12 mouse cellular contexts compared by ENCODE assay signal in the genomic region with DNA sequence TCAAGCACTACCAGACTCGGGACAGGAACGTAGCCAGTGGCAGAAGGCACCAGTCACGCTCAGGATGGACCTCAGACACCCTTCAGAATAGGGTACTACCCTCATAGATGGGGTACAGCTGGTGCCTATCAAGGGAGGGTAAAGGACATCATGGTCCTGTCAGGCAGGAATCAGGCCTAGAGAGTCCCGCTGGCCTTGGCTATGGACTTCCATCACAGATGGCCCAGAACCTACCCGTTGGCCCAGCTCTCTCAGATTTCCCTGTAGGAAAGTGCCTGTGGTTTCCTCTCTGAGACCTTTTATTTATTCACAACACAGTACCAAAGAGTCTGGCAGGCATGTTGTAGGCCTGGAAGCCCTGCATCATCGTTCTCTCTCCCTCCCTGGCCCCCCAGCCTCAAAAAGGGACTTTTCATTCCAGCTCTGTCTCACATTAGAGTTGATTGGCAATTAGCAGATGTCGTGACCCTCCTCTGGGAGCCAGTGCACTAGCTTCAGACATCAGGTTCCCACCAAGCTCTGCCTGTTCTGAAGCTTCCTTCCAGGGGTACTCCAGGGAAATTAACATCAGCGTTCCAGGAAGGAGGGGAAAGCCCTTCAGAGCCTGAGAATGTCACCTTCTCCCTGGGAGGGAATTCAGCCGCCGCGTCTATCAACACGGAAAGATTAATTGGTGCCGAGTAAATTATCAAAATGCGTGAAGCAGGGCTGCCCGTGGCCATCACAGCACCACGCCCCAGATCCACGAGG. TPM values are rescaled to one million over a fixed set of nuclear protein-coding genes. Genes with fewer than 3 reads are reported as not detected.
DNase-seq lines count a peak whose midpoint lies in the region; ATAC-seq lines count a peak whose summit lies in the region.
"Had no signal": no experiment of that assay in that cellular context is flagged by ENCODE, and none has a peak within 500 bp of the region (broad histone marks: within the 10 kb centered on the region; RNA-seq: fewer than 3 reads in every experiment).

No protein-coding gene starts in this region.

- H3K9ac ChIP-seq in midbrain, embryonic 14.5 days (replicated peaks; ENCODE audit: low read length): no peak overlapping the region
- no peak overlapping the region for H3K9ac ChIP-seq in midbrain, embryonic 15.5 days
- no peak overlapping the region for H3K9ac ChIP-seq in hindbrain, embryonic 11.5 days (ENCODE audit: low read depth, low read length)
- H3K9ac ChIP-seq: embryonic facial prominence, embryonic 15.5 days had no signal

- H3K4me3 ChIP-seq in midbrain, embryonic 14.5 days (replicated peaks; ENCODE audit: low read depth, low read length): no peak overlapping the region
- H3K4me3 ChIP-seq in midbrain, embryonic 15.5 days: no peak overlapping the region
- H3K4me3 ChIP-seq in hindbrain, embryonic 11.5 days (ENCODE audit: low read depth, low read length): no peak overlapping the region
- H3K4me3 ChIP-seq: embryonic facial prominence, embryonic 15.5 days had no signal

- H3K27ac ChIP-seq in midbrain, embryonic 14.5 days (replicated peaks; ENCODE audit: low read depth, low read length): 0 out of 2 replicates have a peak overlapping the region, but pooled peaks have one; percentile 20
- H3K27ac ChIP-seq in midbrain, embryonic 15.5 days: no peak overlapping the region
- H3K27ac ChIP-seq in hindbrain, embryonic 11.5 days (ENCODE audit: low read depth, low read length): no peak overlapping the region
- H3K27ac ChIP-seq: embryonic facial prominence, embryonic 15.5 days; kidney, postnatal 0 days had no signal

- no peak for ATAC-seq in midbrain, embryonic 14.5 days (ENCODE audit: low FRiP score, low TSS enrichment)
- ATAC-seq in midbrain, embryonic 15.5 days (replicated peaks): no peak
- no peak for ATAC-seq in hindbrain, embryonic 11.5 days (ENCODE audit: low FRiP score)

- no peaks in the 10 kb centered on the region for H3K27me3 ChIP-seq in midbrain, embryonic 14.5 days (ENCODE audit: control insufficient read depth, insufficient read depth, low read length)
- no peaks in the 10 kb centered on the region for H3K27me3 ChIP-seq in midbrain, embryonic 15.5 days (replicated peaks)
- no peaks in the 10 kb centered on the region for H3K27me3 ChIP-seq in hindbrain, embryonic 11.5 days (ENCODE audit: control insufficient read depth, insufficient read depth, low read length)

- H3K4me2 ChIP-seq in midbrain, embryonic 14.5 days (ENCODE audit: low read length): no peak overlapping the region
- H3K4me2 ChIP-seq in midbrain, embryonic 15.5 days: no peak overlapping the region
- H3K4me2 ChIP-seq in hindbrain, embryonic 11.5 days (replicated peaks; ENCODE audit: low read depth, low read length): no peak overlapping the region
- H3K4me2 ChIP-seq: embryonic facial prominence, embryonic 15.5 days had no signal

- H3K4me1 ChIP-seq in midbrain, embryonic 14.5 days (ENCODE audit: control insufficient read depth, insufficient read depth, low read length): no peaks in the 10 kb centered on the region
- H3K4me1 ChIP-seq in midbrain, embryonic 15.5 days: peaks cover 3% of the 10 kb centered on the region; the same call in 1 of the 2 replicates
- no peaks in the 10 kb centered on the region for H3K4me1 ChIP-seq in hindbrain, embryonic 11.5 days (replicated peaks; ENCODE audit: control insufficient read depth, insufficient read depth, low read length)
- H3K4me1 ChIP-seq: embryonic facial prominence, embryonic 15.5 days had no signal

- 57% methylated on average over 17 of the region's 17 CpGs for WGBS in midbrain, embryonic 14.5 days
- 48% methylated on average over 17 of the region's 17 CpGs for WGBS in midbrain, embryonic 15.5 days
- WGBS in hindbrain, embryonic 11.5 days: 58% methylated on average over 17 of the region's 17 CpGs

- peak; percentile 42 for DNase-seq in midbrain, embryonic 14.5 days
- DNase-seq in cerebellum, postnatal 10 days: peak; percentile 65 to 68
- peak; percentile 19 for DNase-seq in hindbrain, embryonic 11.5 days (ENCODE audit: low spot score)
- no peak for DNase-seq in right cerebral cortex, postnatal 4 days
- no peak for DNase-seq in kidney, postnatal 4 days
- no peak for DNase-seq in frontal cortex, adult 2 months (ENCODE audit: extremely low spot score in 1 of 2, low spot score in 1 of 2)
- DNase-seq: lung, adult 2 months had no signal

- H3K36me3 ChIP-seq in midbrain, embryonic 14.5 days (ENCODE audit: control insufficient read depth, insufficient read depth, low read length): no peaks in the 10 kb centered on the region
- no peaks in the 10 kb centered on the region for H3K36me3 ChIP-seq in midbrain, embryonic 15.5 days (replicated peaks)
- H3K36me3 ChIP-seq in hindbrain, embryonic 11.5 days (ENCODE audit: control insufficient read depth, insufficient read depth, low read length): no peaks in the 10 kb centered on the region
- H3K36me3 ChIP-seq: embryonic facial prominence, embryonic 15.5 days had no signal

- no peaks in the 10 kb centered on the region for H3K9me3 ChIP-seq in midbrain, embryonic 14.5 days (ENCODE audit: control insufficient read depth, low read length)
- no peaks in the 10 kb centered on the region for H3K9me3 ChIP-seq in midbrain, embryonic 15.5 days
- H3K9me3 ChIP-seq in hindbrain, embryonic 11.5 days (ENCODE audit: control insufficient read depth, low read length): no peaks in the 10 kb centered on the region
- H3K9me3 ChIP-seq: embryonic facial prominence, embryonic 15.5 days had no signal

RNA-seq across cellular contexts. Expression of a gene that starts 40.7 kb away (rescaled TPM):
- 16.7 and 22.6 TPM in 2 replicates for polyA plus RNA-seq in midbrain, embryonic 14.5 days (2014; fragmentation: Nextera tagmentation; extraction: Ambion mirVana)
- polyA plus RNA-seq in midbrain, embryonic 15.5 days (2015; fragmentation: Nextera tagmentation; extraction: Ambion mirVana): 2.9 and 4.8 TPM in 2 replicates
- polyA plus RNA-seq in hindbrain, embryonic 11.5 days (2014; fragmentation: Nextera tagmentation; extraction: Ambion mirVana): 0.59 and 1.1 TPM in 2 replicates
- 0.12 and 0.29 TPM in 2 replicates for polyA plus RNA-seq in frontal cortex, adult 2 months (2012; rRNA removed)
- polyA plus RNA-seq: limb, embryonic 11.5 days; lung, adult 2 months; testis, adult 2 months had no signal

RNA-seq across cellular contexts. Expression of a gene that starts 45.4 kb away (rescaled TPM):
- 7.3 and 14.9 TPM in 2 replicates for polyA plus RNA-seq in midbrain, embryonic 14.5 days (2014; fragmentation: Nextera tagmentation; extraction: Ambion mirVana)
- polyA plus RNA-seq in midbrain, embryonic 15.5 days (2015; fragmentation: Nextera tagmentation; extraction: Ambion mirVana): 11.7 and 13.0 TPM in 2 replicates
- 6.2 and 7.1 TPM in 2 replicates for polyA plus RNA-seq in hindbrain, embryonic 11.5 days (2014; fragmentation: Nextera tagmentation; extraction: Ambion mirVana)
- polyA plus RNA-seq in frontal cortex, adult 2 months (2012; rRNA removed): 5.3 and 8.9 TPM in 2 replicates

RNA-seq across cellular contexts. Expression of a gene that starts 50.0 kb away (rescaled TPM):
- polyA plus RNA-seq in midbrain, embryonic 14.5 days (2014; fragmentation: Nextera tagmentation; extraction: Ambion mirVana): not detected in 2 replicates
- polyA plus RNA-seq in midbrain, embryonic 15.5 days (2015; fragmentation: Nextera tagmentation; extraction: Ambion mirVana): not detected in 2 replicates
- polyA plus RNA-seq in hindbrain, embryonic 11.5 days (2014; fragmentation: Nextera tagmentation; extraction: Ambion mirVana): 0.04 TPM in 1 of 2 replicates, not detected in the other
- polyA plus RNA-seq in frontal cortex, adult 2 months (2012; rRNA removed): not detected in 2 replicates
- polyA plus RNA-seq: kidney, postnatal 0 days; lung, adult 2 months; testis, adult 2 months had no signal

Comparison
In these comparisons a context has a peak if more than half of its experiments do, and no peak if none do; other contexts are left out.
1. DNase-seq: peak in midbrain, embryonic 14.5 days (single experiment), cerebellum, postnatal 10 days (2 of 2) and hindbrain, embryonic 11.5 days (single experiment); none in right cerebral cortex, postnatal 4 days (single experiment), kidney, postnatal 4 days (0 of 2) and frontal cortex, adult 2 months (0 of 2).